Mouse (Mus musculus) heart, embryonic 16.5 days (tissue): ENCODE results near the gene Rps16. TPM values are rescaled to one million over a fixed set of nuclear protein-coding genes. Genes with fewer than 3 reads are reported as not detected.

Experiments
- ATAC-seq: fragments of 200-750 bp; cut with Nextera tagmentation; replicated peaks from 2 replicates; pipeline ENCODE4 v1.8.0; 2017; ENCODE audit warnings: moderate number of reproducible peaks; ENCODE audit not compliant: insufficient read depth, low FRiP score; ENCODE audit errors: extremely low read depth
- H3K27ac ChIP-seq: fragments of 300-500 bp; sonication (generic); 2 replicates; pipeline ENCODE4 v1.5.1; 2014; ENCODE audit warnings: mild to moderate bottlenecking, low read length, control low read depth, moderate library complexity
- H3K27me3 ChIP-seq: fragments of 300-500 bp; sonication (generic); 2 replicates; pipeline ENCODE4 v1.6.1; 2014; ENCODE audit warnings: low read length, mixed read lengths; ENCODE audit not compliant: control insufficient read depth, insufficient read depth
- H3K36me3 ChIP-seq: fragments of 300-500 bp; sonication (generic); 2 replicates; pipeline ENCODE4 v1.6.1; 2014; ENCODE audit not compliant: control insufficient read depth, insufficient read depth
- H3K4me1 ChIP-seq: fragments of 300-500 bp; sonication (generic); 2 replicates; pipeline ENCODE4 v1.6.1; 2014; ENCODE audit warnings: low read length, mixed read lengths; ENCODE audit not compliant: control insufficient read depth, insufficient read depth
- H3K4me2 ChIP-seq: fragments of 300-500 bp; sonication (generic); 2 replicates; pipeline ENCODE4 v1.6.1; 2014; ENCODE audit warnings: low read depth, mild to moderate bottlenecking, control low read depth, low read length
- H3K4me3 ChIP-seq: fragments of 300-500 bp; sonication (generic); 2 replicates; pipeline ENCODE4 v1.5.1; 2014; ENCODE audit warnings: mild to moderate bottlenecking, control low read depth, low read length
- H3K9ac ChIP-seq: fragments of 300-500 bp; sonication (generic); 2 replicates; pipeline ENCODE4 v1.6.1; 2014; ENCODE audit warnings: low read length, control low read depth
- H3K9me3 ChIP-seq: fragments of 300-500 bp; sonication (generic); replicated peaks from 2 replicates; pipeline ENCODE4 v1.6.1; 2016; ENCODE audit warnings: low read length; ENCODE audit not compliant: control insufficient read depth
- WGBS: fragments of 180-500 bp; shearing (Covaris S2); extraction: QIAGEN DNeasy Blood & Tissue Kit; methylation state at CpG from one replicate; pipeline ENCODE4 v1.1.7; 2014; 5-methylcytosine and 5-hydroxymethylcytosine counted together
- polyA plus RNA-seq: library from polyadenylated mRNA; unstranded; fragments of >200 nt; fragmentation: Nextera tagmentation; extraction: Ambion mirVana; gene quantifications from 2 replicates; pipeline ENCODE4 v1.2.1, GENCODE M21; 2015

The Rps16 gene
- polyA plus RNA-seq: 506 and 555 TPM in 2 replicates

- Histone ChIP-seq H3K4me2 (peak within 1 kb of the TSS; percentile 93), H3K27me3 (no peaks in the 10 kb centered on the region), H3K9ac (peak within 1 kb of the TSS; percentile 97), H3K9me3 (no peaks in the 10 kb centered on the region), H3K36me3 (peaks cover 29% of the 10 kb centered on the region), H3K4me3 (peak within 1 kb of the TSS; percentile 91), H3K27ac (peak within 1 kb of the TSS; percentile 93), H3K4me1 (peaks cover 15% of the 10 kb centered on the region)
- under 1% methylated on average over 49 of the region's 50 CpGs for WGBS
- ATAC-seq: peak; percentile 94
Observed at GRCm38 (mm10) chr7:28350155-28350883, at the start of gene Rps16. Rps16 (plus strand) TSS chr7:28350652.

GRCm38 (mm10) chr7:28301616-28302433, 48.6 kb upstream of the Rps16 start, which contains the start of gene Dll3:
Dll3 (minus strand) TSS chr7:28302238.
- peak within 1 kb of the TSS; percentile 36 for H3K4me3 ChIP-seq
- ATAC-seq: 0 out of 2 replicates have a peak, but pooled peaks have one; percentile 49
- H3K27me3 ChIP-seq: peaks cover 55% of the 10 kb centered on the region
- peak within 1 kb of the TSS; percentile 44; the same call in 1 of the 2 replicates for H3K9ac ChIP-seq
- peak within 1 kb of the TSS; percentile 66 for H3K4me2 ChIP-seq
- H3K4me1 ChIP-seq: peaks cover 6% of the 10 kb centered on the region; the same call in 1 of the 2 replicates
- WGBS: 2% methylated on average over 30 of the region's 30 CpGs
- no peak within 1 kb of the TSS for H3K27ac ChIP-seq
- H3K9me3 ChIP-seq: no peaks in the 10 kb centered on the region
- peaks cover 16% of the 10 kb centered on the region for H3K36me3 ChIP-seq

- WGBS: 82% methylated on average over 10 of the region's 10 CpGs
- Histone ChIP-seq H3K4me1 (peaks cover 8% of the 10 kb centered on the region; the same call in 1 of the 2 replicates), H3K4me2 (no peak overlapping the region), H3K9ac (no peak overlapping the region), H3K27ac (no peak overlapping the region), H3K9me3 (no peaks in the 10 kb centered on the region), H3K36me3 (peaks cover 34% of the 10 kb centered on the region), H3K27me3 (peaks cover 23% of the 10 kb centered on the region), H3K4me3 (no peak overlapping the region)
- no peak for ATAC-seq
Observed at GRCm38 (mm10) chr7:28305641-28306040, 44.8 kb upstream of the Rps16 start.

- Histone ChIP-seq H3K4me3 (no peak overlapping the region), H3K27me3 (peaks cover 17% of the 10 kb centered on the region), H3K9ac (no peak overlapping the region), H3K4me1 (peaks cover 13% of the 10 kb centered on the region), H3K27ac (no peak overlapping the region), H3K4me2 (no peak overlapping the region), H3K9me3 (no peaks in the 10 kb centered on the region), H3K36me3 (peaks cover 34% of the 10 kb centered on the region)
- 88% methylated on average over 8 of the region's 8 CpGs for whole genome bisulfite sequencing
- ATAC-seq: no peak
Observed at GRCm38 (mm10) chr7:28306216-28306615, 44.2 kb upstream of the Rps16 start.

GRCm38 (mm10) chr7:28309737-28310136, 40.7 kb upstream of the Rps16 start:
- 61% methylated on average over 9 of the region's 9 CpGs for WGBS
- Histone ChIP-seq H3K4me2 (no peak overlapping the region), H3K36me3 (peaks cover 37% of the 10 kb centered on the region), H3K4me1 (peaks cover 13% of the 10 kb centered on the region), H3K9me3 (no peaks in the 10 kb centered on the region), H3K27ac (no peak overlapping the region), H3K27me3 (no peaks in the 10 kb centered on the region), H3K9ac (no peak overlapping the region), H3K4me3 (no peak overlapping the region)
- no peak for ATAC-seq

GRCm38 (mm10) chr7:28311151-28311925, 39.1 kb upstream of the Rps16 start:
- peak overlapping the region; percentile 96 for H3K4me2 ChIP-seq
- peaks cover 41% of the 10 kb centered on the region for H3K36me3 ChIP-seq

GRCm38 (mm10) chr7:28311926-28312543, 38.4 kb upstream of the Rps16 start, which contains the start of gene Timm50:
Timm50 (minus strand) TSS chr7:28312072.
- H3K27ac ChIP-seq: peak within 1 kb of the TSS; percentile 74
- under 1% methylated on average over 45 of the region's 45 CpGs for WGBS
- H3K36me3 ChIP-seq: peaks cover 42% of the 10 kb centered on the region
- peak within 1 kb of the TSS; percentile 96 for H3K4me2 ChIP-seq
- peaks cover 13% of the 10 kb centered on the region for H3K4me1 ChIP-seq
- peak within 1 kb of the TSS; percentile 96 for H3K9ac ChIP-seq
- ATAC-seq: peak; percentile 99
- no peaks in the 10 kb centered on the region for H3K27me3 ChIP-seq
- H3K9me3 ChIP-seq: no peaks in the 10 kb centered on the region
- peak within 1 kb of the TSS; percentile 99 for H3K4me3 ChIP-seq

More at GRCm38 (mm10) chr7:28311151-28311925, 39.1 kb upstream of the Rps16 start:
- no peaks in the 10 kb centered on the region for H3K9me3 ChIP-seq
- peak; percentile 38 for ATAC-seq
- peaks cover 13% of the 10 kb centered on the region for H3K4me1 ChIP-seq
- peak overlapping the region; percentile 74 for H3K27ac ChIP-seq
- peak overlapping the region; percentile 99 for H3K4me3 ChIP-seq
- WGBS: 4% methylated on average over 35 of the region's 35 CpGs
- H3K9ac ChIP-seq: peak overlapping the region; percentile 96
- H3K27me3 ChIP-seq: no peaks in the 10 kb centered on the region

GRCm38 (mm10) chr7:28318036-28318435, 32.4 kb upstream of the Rps16 start:
- peaks cover 75% of the 10 kb centered on the region for H3K36me3 ChIP-seq
- H3K4me1 ChIP-seq: no peaks in the 10 kb centered on the region
- no peaks in the 10 kb centered on the region for H3K9me3 ChIP-seq
- no peak overlapping the region for H3K4me3 ChIP-seq
- H3K27ac ChIP-seq: no peak overlapping the region
- H3K9ac ChIP-seq: no peak overlapping the region
- no peak overlapping the region for H3K4me2 ChIP-seq
- H3K27me3 ChIP-seq: no peaks in the 10 kb centered on the region
- ATAC-seq: no peak
- WGBS: 75% methylated on average over 3 of the region's 3 CpGs
